Mouse (Mus musculus): ENCODE measurements around the gene Ano3. TPM values are rescaled to one million over a fixed set of nuclear protein-coding genes. Genes with fewer than 3 reads are reported as not detected.
A peak's percentile ranks its signal among the peaks of the same experiment; 100 is the strongest.

The Ano3 gene
- polyA plus RNA-seq, 1 experiment from 2014 or later: 0.73 TPM

DNA sequence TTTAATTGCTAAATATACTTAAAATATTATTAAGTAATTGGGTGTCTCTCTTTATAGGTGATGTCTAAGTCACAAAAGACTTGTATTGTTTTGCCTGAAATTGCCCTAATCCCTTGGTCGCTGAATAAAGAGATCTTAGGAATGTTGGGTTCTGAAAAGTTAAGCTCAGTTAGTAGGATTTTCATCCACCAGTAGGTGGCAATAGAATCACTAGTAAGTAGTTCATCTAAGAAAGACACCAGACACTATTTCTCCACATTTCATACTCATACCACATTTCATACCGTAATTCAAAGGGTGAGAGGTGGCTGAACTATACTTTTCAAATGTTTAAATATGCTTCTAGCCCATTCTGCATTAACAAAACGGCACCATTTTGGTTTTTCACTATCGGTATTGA lies 287.4 kb downstream of the Ano3 start:
- no peaks in the 10 kb centered on the region for H3K9me3 ChIP-seq (replicated peaks; ENCODE audit: control insufficient read depth, low read length)
- H3K9ac ChIP-seq (replicated peaks; ENCODE audit: low read length): no peak overlapping the region
- no peak for ATAC-seq (replicated peaks; ENCODE audit: insufficient number of reproducible peaks, low FRiP score, low TSS enrichment, low read depth)
- H3K27ac ChIP-seq (replicated peaks; ENCODE audit: low read depth, low read length): no peak overlapping the region
- 41% methylated on average over 4 of the region's 4 CpGs for WGBS
- no peak overlapping the region for H3K4me3 ChIP-seq (ENCODE audit: low read depth, low read length)
- peak; percentile 70 for DNase-seq (ENCODE audit: low spot score)
- H3K4me2 ChIP-seq (ENCODE audit: low read depth, low read length): no peak overlapping the region
- no peaks in the 10 kb centered on the region for H3K4me1 ChIP-seq (ENCODE audit: control insufficient read depth, insufficient read depth, low read length)
- H3K36me3 ChIP-seq (replicated peaks; ENCODE audit: control insufficient read depth, insufficient read depth, low read depth, low read length): no peaks in the 10 kb centered on the region
- no peaks in the 10 kb centered on the region for H3K27me3 ChIP-seq (ENCODE audit: control insufficient read depth, insufficient read depth, low read length)

DNA sequence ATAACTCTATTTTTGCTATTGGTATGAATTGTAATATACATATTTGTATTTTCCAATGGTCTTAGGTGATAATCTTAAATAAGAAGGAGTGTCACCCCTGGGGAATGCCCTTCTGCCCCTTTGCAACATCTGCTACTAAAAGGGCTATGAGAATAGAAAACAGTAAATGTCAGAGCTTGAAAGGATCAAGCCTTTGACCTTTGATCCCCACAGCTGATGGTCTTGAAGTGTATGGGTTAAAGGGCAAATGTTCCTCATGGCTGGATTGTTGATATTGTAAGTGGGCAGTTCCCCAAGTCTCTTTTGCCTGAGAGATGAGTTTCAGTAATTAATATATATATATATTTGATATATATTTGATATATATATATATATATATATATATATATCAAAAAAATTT lies 305.9 kb downstream of the Ano3 start:
- ATAC-seq (replicated peaks; ENCODE audit: insufficient number of reproducible peaks, low FRiP score, low TSS enrichment, low read depth) (no peak), DNase-seq (ENCODE audit: low spot score) (no peak)
- no peaks in the 10 kb centered on the region for H3K27me3 ChIP-seq (ENCODE audit: control insufficient read depth, insufficient read depth, low read length)
- H3K4me1 ChIP-seq (ENCODE audit: control insufficient read depth, insufficient read depth, low read length): no peaks in the 10 kb centered on the region
- H3K9me3 ChIP-seq (replicated peaks; ENCODE audit: control insufficient read depth, low read length): no peaks in the 10 kb centered on the region
- no peak overlapping the region for H3K4me2 ChIP-seq (ENCODE audit: low read depth, low read length)
- no peak overlapping the region for H3K4me3 ChIP-seq (ENCODE audit: low read depth, low read length)
- H3K9ac ChIP-seq (replicated peaks; ENCODE audit: low read length): no peak overlapping the region
- H3K27ac ChIP-seq (replicated peaks; ENCODE audit: low read depth, low read length): no peak overlapping the region
- H3K36me3 ChIP-seq (replicated peaks; ENCODE audit: control insufficient read depth, insufficient read depth, low read depth, low read length): no peaks in the 10 kb centered on the region

DNA sequence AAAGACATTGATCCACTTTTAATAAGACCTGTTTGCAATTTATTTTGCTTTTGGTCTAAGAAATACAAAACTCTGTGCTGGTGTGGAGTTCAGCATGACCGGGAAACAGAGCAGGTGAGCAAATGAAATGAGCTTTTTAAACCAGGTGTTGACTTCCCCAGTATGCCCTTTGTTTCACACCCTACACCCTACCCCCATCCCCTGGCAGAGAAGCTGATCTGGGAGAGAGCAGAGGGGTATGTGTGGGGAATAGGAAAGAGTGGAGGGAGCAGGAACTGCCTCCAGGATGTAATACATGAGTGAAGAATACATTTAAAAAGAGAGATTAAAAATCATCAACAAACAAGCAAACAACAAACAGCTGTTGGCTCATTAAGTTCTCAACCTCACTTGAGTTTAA lies 306.4 kb downstream of the Ano3 start:
- ATAC-seq (replicated peaks; ENCODE audit: insufficient number of reproducible peaks, low FRiP score, low TSS enrichment, low read depth) (no peak), DNase-seq (ENCODE audit: low spot score) (no peak)
- no peaks in the 10 kb centered on the region for H3K9me3 ChIP-seq (replicated peaks; ENCODE audit: control insufficient read depth, low read length)
- WGBS: 54% methylated on average over 1 of the region's 1 CpGs
- no peaks in the 10 kb centered on the region for H3K27me3 ChIP-seq (ENCODE audit: control insufficient read depth, insufficient read depth, low read length)
- no peak overlapping the region for H3K4me2 ChIP-seq (ENCODE audit: low read depth, low read length)
- no peaks in the 10 kb centered on the region for H3K4me1 ChIP-seq (ENCODE audit: control insufficient read depth, insufficient read depth, low read length)
- H3K36me3 ChIP-seq (replicated peaks; ENCODE audit: control insufficient read depth, insufficient read depth, low read depth, low read length): no peaks in the 10 kb centered on the region
- H3K9ac ChIP-seq (replicated peaks; ENCODE audit: low read length): no peak overlapping the region
- H3K27ac ChIP-seq (replicated peaks; ENCODE audit: low read depth, low read length): no peak overlapping the region
- no peak overlapping the region for H3K4me3 ChIP-seq (ENCODE audit: low read depth, low read length)

Other genes starting within 250 kb of the Ano3 start
- gene Muc15, start 229.6 kb downstream of the Ano3 start, polyA plus RNA-seq (2014; fragmentation: Nextera tagmentation; extraction: Ambion mirVana): 0.08 TPM in 2 replicates
- gene Gm13941, start 155.1 kb upstream of the Ano3 start, polyA plus RNA-seq (2014; fragmentation: Nextera tagmentation; extraction: Ambion mirVana): not detected in 2 replicates
- not detected in 2 replicates for gene Gm15130, start 202.0 kb upstream of the Ano3 start, polyA plus RNA-seq (2014; fragmentation: Nextera tagmentation; extraction: Ambion mirVana)

All from embryonic facial prominence, embryonic 11.5 days (tissue).